Mouse (Mus musculus): Measurements from ENCODE around the gene Stk16. TPM values are rescaled to one million over a fixed set of nuclear protein-coding genes. Genes with fewer than 3 reads are reported as not detected.

The Stk16 gene
- polyA plus RNA-seq, 1 experiment from 2014 or later, result 120 TPM

- Histone ChIP-seq H3K4me2 (ENCODE audit: low read depth, low read length) (peak overlapping the region; percentile 99), H3K9ac (ENCODE audit: low read depth, low read length) (peak overlapping the region; percentile 75), H3K36me3 (ENCODE audit: control insufficient read depth, insufficient read depth, low read length) (peaks cover 15% of the 10 kb centered on the region; the same call in 1 of the 2 replicates), H3K27me3 (replicated peaks; ENCODE audit: control insufficient read depth, insufficient read depth, low read length) (peaks cover 21% of the 10 kb centered on the region; the same call in 1 of the 2 replicates), H3K4me3 (ENCODE audit: low read length) (peak overlapping the region; percentile 64), H3K9me3 (ENCODE audit: control insufficient read depth, low read length) (no peaks in the 10 kb centered on the region), H3K4me1 (ENCODE audit: control insufficient read depth, insufficient read depth, low read length) (peaks cover 32% of the 10 kb centered on the region), H3K27ac (ENCODE audit: low read length) (peak overlapping the region; percentile 80)
- 2% methylated on average over 38 of the region's 38 CpGs for WGBS
- peak; percentile 39 for ATAC-seq
These were observed 7.8 kb downstream of the Stk16 start for GRCm38 (mm10) chr1:75218227-75219001.

DNA sequence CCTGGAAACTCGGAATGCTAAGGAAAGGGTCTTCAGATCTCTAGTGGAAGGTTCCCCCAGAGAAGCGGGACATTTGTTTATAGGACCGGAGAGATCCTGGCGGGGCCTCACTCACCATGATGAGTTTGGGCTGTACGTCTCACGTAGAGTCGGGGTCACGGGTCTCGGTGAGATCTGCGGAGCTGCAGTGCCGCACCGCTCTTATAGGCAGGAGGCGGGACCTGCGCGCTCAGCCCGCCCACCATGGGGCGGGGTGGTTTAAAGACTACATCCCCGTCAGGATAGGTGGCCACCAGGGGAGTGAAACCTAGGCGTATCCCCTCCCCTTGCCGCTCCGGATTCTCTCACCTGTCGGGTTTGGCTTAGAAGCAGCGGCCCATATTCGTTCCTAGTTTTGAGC, 8.4 kb downstream of the Stk16 start:
- ATAC-seq, result peak; percentile 89
- Histone ChIP-seq H3K4me3 (ENCODE audit: low read length) (peak overlapping the region; percentile 64), H3K9me3 (ENCODE audit: control insufficient read depth, low read length) (no peaks in the 10 kb centered on the region), H3K27me3 (replicated peaks; ENCODE audit: control insufficient read depth, insufficient read depth, low read length) (peaks cover 21% of the 10 kb centered on the region; the same call in 1 of the 2 replicates), H3K9ac (ENCODE audit: low read depth, low read length) (peak overlapping the region; percentile 75), H3K4me1 (ENCODE audit: control insufficient read depth, insufficient read depth, low read length) (peaks cover 26% of the 10 kb centered on the region), H3K36me3 (ENCODE audit: control insufficient read depth, insufficient read depth, low read length) (0 out of 2 replicates have a peak, but pooled peaks cover 8% of the 10 kb centered on the region), H3K27ac (ENCODE audit: low read length) (peak overlapping the region; percentile 80), H3K4me2 (ENCODE audit: low read depth, low read length) (peak overlapping the region; percentile 99)
- under 1% methylated on average over 24 of the region's 24 CpGs for WGBS

GRCm38 (mm10) chr1:75219531-75219930, 8.9 kb downstream of the Stk16 start, which contains the start of gene Tuba4a:
Tuba4a (minus strand) TSS chr1:75219865.
- H3K27ac ChIP-seq (ENCODE audit: low read length), result peak within 1 kb of the TSS; percentile 80
- peak within 1 kb of the TSS; percentile 64 for H3K4me3 ChIP-seq (ENCODE audit: low read length)
- no peaks in the 10 kb centered on the region for H3K9me3 ChIP-seq (ENCODE audit: control insufficient read depth, low read length)
- peaks cover 21% of the 10 kb centered on the region; the same call in 1 of the 2 replicates for H3K27me3 ChIP-seq (replicated peaks; ENCODE audit: control insufficient read depth, insufficient read depth, low read length)
- peak; percentile 52 for ATAC-seq
- WGBS, result under 1% methylated on average over 34 of the region's 34 CpGs
- 0 out of 2 replicates have a peak, but pooled peaks cover 7% of the 10 kb centered on the region for H3K36me3 ChIP-seq (ENCODE audit: control insufficient read depth, insufficient read depth, low read length)
- peak within 1 kb of the TSS; percentile 75 for H3K9ac ChIP-seq (ENCODE audit: low read depth, low read length)
- H3K4me2 ChIP-seq (ENCODE audit: low read depth, low read length), result peak within 1 kb of the TSS; percentile 99
- peaks cover 23% of the 10 kb centered on the region for H3K4me1 ChIP-seq (ENCODE audit: control insufficient read depth, insufficient read depth, low read length)

DNA sequence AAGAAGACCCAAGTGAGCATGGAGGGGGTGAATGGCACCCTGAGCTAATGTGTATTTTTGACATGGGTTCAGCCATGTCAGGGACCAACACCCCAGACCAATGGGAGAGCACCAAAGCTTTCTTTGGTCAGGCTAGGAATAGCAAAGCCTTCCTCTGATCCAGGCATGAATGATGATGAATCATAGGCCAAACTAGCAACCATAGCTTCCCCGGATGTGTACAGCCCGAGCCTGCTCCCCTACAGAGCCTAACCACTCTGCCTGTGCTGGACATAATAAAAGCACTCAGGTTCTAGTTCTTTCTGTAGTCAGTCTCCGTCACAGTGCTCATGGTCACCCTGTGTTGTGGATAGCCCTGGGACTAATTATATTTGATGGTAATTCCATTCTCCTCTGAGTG, 10.9 kb downstream of the Stk16 start:
- H3K4me2 ChIP-seq (ENCODE audit: low read depth, low read length), result no peak overlapping the region
- H3K27ac ChIP-seq (ENCODE audit: low read length), result no peak overlapping the region
- WGBS, result 77% methylated on average over 3 of the region's 3 CpGs
- no peak for ATAC-seq
- no peak overlapping the region for H3K4me3 ChIP-seq (ENCODE audit: low read length)
- H3K36me3 ChIP-seq (ENCODE audit: control insufficient read depth, insufficient read depth, low read length), result no peaks in the 10 kb centered on the region
- H3K9me3 ChIP-seq (ENCODE audit: control insufficient read depth, low read length), result no peaks in the 10 kb centered on the region
- no peak overlapping the region for H3K9ac ChIP-seq (ENCODE audit: low read depth, low read length)
- peaks cover 21% of the 10 kb centered on the region; the same call in 1 of the 2 replicates for H3K27me3 ChIP-seq (replicated peaks; ENCODE audit: control insufficient read depth, insufficient read depth, low read length)
- H3K4me1 ChIP-seq (ENCODE audit: control insufficient read depth, insufficient read depth, low read length), result peaks cover 16% of the 10 kb centered on the region

GRCm38 (mm10) chr1:75222926-75223325, 12.3 kb downstream of the Stk16 start:
- Histone ChIP-seq H3K4me3 (ENCODE audit: low read length) (no peak overlapping the region), H3K4me1 (ENCODE audit: control insufficient read depth, insufficient read depth, low read length) (peaks cover 10% of the 10 kb centered on the region), H3K9me3 (ENCODE audit: control insufficient read depth, low read length) (no peaks in the 10 kb centered on the region), H3K4me2 (ENCODE audit: low read depth, low read length) (no peak overlapping the region), H3K9ac (ENCODE audit: low read depth, low read length) (no peak overlapping the region), H3K27ac (ENCODE audit: low read length) (no peak overlapping the region), H3K27me3 (replicated peaks; ENCODE audit: control insufficient read depth, insufficient read depth, low read length) (peaks cover 21% of the 10 kb centered on the region; the same call in 1 of the 2 replicates), H3K36me3 (ENCODE audit: control insufficient read depth, insufficient read depth, low read length) (no peaks in the 10 kb centered on the region)
- 80% methylated on average over 6 of the region's 6 CpGs for WGBS
- ATAC-seq, result no peak

GRCm38 (mm10) chr1:75223532-75223931, 12.9 kb downstream of the Stk16 start:
- no peak for ATAC-seq
- WGBS, result 67% methylated on average over 6 of the region's 6 CpGs
- no peaks in the 10 kb centered on the region for H3K36me3 ChIP-seq (ENCODE audit: control insufficient read depth, insufficient read depth, low read length)

DNA sequence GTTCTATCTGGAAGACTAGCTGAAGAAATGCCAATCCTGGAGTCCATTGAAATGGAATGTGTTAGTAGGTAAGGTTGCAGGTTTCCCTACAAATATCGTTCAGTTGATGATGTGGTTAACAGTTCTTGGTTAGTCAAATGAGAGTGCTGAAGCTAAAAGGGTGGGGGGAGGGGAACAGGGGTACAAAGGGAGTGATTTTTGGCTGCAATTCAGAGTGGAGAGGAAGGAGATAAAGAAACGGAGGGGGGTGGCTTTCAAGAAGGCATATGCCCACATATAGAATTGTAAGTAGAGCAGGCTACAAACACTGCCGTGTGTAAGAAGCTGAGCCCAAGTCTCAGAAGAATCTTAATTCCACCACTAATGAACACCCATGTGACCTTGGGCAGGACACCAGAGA, 14.8 kb downstream of the Stk16 start:
- no peak overlapping the region for H3K4me2 ChIP-seq (ENCODE audit: low read depth, low read length)
- no peak overlapping the region for H3K9ac ChIP-seq (ENCODE audit: low read depth, low read length)
- no peaks in the 10 kb centered on the region for H3K36me3 ChIP-seq (ENCODE audit: control insufficient read depth, insufficient read depth, low read length)
- 63% methylated on average over 3 of the region's 3 CpGs for WGBS
- H3K27me3 ChIP-seq (replicated peaks; ENCODE audit: control insufficient read depth, insufficient read depth, low read length), result 0 out of 2 replicates have a peak, but pooled peaks cover 5% of the 10 kb centered on the region
- H3K4me1 ChIP-seq (ENCODE audit: control insufficient read depth, insufficient read depth, low read length), result no peaks in the 10 kb centered on the region
- H3K9me3 ChIP-seq (ENCODE audit: control insufficient read depth, low read length), result no peaks in the 10 kb centered on the region
- no peak overlapping the region for H3K27ac ChIP-seq (ENCODE audit: low read length)
- no peak overlapping the region for H3K4me3 ChIP-seq (ENCODE audit: low read length)
- no peak for ATAC-seq

More at GRCm38 (mm10) chr1:75223532-75223931, 12.9 kb downstream of the Stk16 start:
- no peak overlapping the region for H3K9ac ChIP-seq (ENCODE audit: low read depth, low read length)
- H3K4me2 ChIP-seq (ENCODE audit: low read depth, low read length), result no peak overlapping the region
- no peak overlapping the region for H3K4me3 ChIP-seq (ENCODE audit: low read length)
- H3K27me3 ChIP-seq (replicated peaks; ENCODE audit: control insufficient read depth, insufficient read depth, low read length), result peaks cover 17% of the 10 kb centered on the region; the same call in 1 of the 2 replicates
- H3K9me3 ChIP-seq (ENCODE audit: control insufficient read depth, low read length), result no peaks in the 10 kb centered on the region
- H3K4me1 ChIP-seq (ENCODE audit: control insufficient read depth, insufficient read depth, low read length), result peaks cover 7% of the 10 kb centered on the region
- no peak overlapping the region for H3K27ac ChIP-seq (ENCODE audit: low read length)

DNA sequence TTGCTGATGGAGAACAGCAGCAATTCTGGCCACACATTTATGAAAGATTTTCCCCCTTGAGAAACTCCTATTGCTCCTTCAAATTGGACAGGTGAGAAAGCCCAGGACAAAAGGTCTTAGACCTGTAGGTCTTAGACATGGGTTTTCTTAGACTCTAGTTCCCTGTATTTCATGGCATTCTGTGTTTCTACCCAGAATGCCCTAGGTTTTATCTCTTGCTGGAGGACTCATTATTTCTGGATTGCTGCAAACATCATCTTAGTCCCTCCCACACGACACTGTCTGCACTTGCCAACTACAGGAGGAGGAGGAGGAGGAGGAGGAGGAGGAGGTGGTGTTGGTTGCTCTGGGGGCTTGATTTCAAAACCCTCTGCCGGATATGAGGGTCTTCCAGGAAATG, 15.5 kb downstream of the Stk16 start:
- 53% methylated on average over 2 of the region's 2 CpGs for WGBS
- Histone ChIP-seq H3K27ac (ENCODE audit: low read length) (no peak overlapping the region), H3K4me2 (ENCODE audit: low read depth, low read length) (no peak overlapping the region), H3K4me3 (ENCODE audit: low read length) (no peak overlapping the region), H3K9ac (ENCODE audit: low read depth, low read length) (no peak overlapping the region), H3K9me3 (ENCODE audit: control insufficient read depth, low read length) (no peaks in the 10 kb centered on the region), H3K27me3 (replicated peaks; ENCODE audit: control insufficient read depth, insufficient read depth, low read length) (no peaks in the 10 kb centered on the region), H3K36me3 (ENCODE audit: control insufficient read depth, insufficient read depth, low read length) (no peaks in the 10 kb centered on the region), H3K4me1 (ENCODE audit: control insufficient read depth, insufficient read depth, low read length) (no peaks in the 10 kb centered on the region)
- no peak for ATAC-seq

DNA sequence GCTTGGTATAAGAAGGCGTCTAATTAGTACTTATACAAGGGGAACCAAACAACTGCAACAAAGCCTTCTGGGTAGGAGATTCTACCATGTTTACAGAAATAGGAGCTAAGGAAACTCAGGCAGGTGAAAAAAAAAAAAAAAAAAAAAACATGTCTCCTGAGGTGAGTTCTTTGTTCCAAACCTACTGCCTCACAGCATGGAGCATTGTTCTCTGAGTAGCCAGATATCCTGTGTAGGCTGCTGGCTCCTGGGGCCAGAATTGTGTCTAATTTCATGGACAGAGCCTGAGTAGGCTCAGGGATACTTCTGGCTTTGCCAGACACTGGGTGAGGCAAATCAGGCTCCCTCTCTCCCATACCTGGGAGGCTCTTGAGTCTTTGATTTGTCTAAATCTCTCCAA, 17.0 kb downstream of the Stk16 start:
- Histone ChIP-seq H3K4me1 (ENCODE audit: control insufficient read depth, insufficient read depth, low read length) (no peaks in the 10 kb centered on the region), H3K4me3 (ENCODE audit: low read length) (no peak overlapping the region), H3K9me3 (ENCODE audit: control insufficient read depth, low read length) (no peaks in the 10 kb centered on the region), H3K36me3 (ENCODE audit: control insufficient read depth, insufficient read depth, low read length) (no peaks in the 10 kb centered on the region), H3K27me3 (replicated peaks; ENCODE audit: control insufficient read depth, insufficient read depth, low read length) (no peaks in the 10 kb centered on the region; the same call in 1 of the 2 replicates), H3K27ac (ENCODE audit: low read length) (no peak overlapping the region), H3K9ac (ENCODE audit: low read depth, low read length) (no peak overlapping the region), H3K4me2 (ENCODE audit: low read depth, low read length) (no peak overlapping the region)
- 74% methylated on average over 1 of the region's 1 CpGs for WGBS
- no peak for ATAC-seq
